Mouse (Mus musculus) heart, embryonic 14.5 days (tissue): ENCODE data around the gene Lrrc8c. TPM values are rescaled to one million over a fixed set of nuclear protein-coding genes. Genes with fewer than 3 reads are reported as not detected.

Experiments
- ATAC-seq: fragments of 200-750 bp; cut with Nextera tagmentation; 2 replicates; pipeline ENCODE4 v1.8.0; 2017; ENCODE audit warnings: low read depth, moderate TSS enrichment; ENCODE audit not compliant: insufficient number of reproducible peaks, insufficient read depth, low FRiP score
- H3K27ac ChIP-seq, 2 experiments: fragments of 200-500 bp in 1 of 2; fragments of 300-500 bp in 1 of 2; sonication (generic) in 1 of 2; replicated peaks in 1 of 2; 2 replicates each; pipeline ENCODE4 v1.5.1; 2012 to 2014; ENCODE audit warnings: low read depth in 2 of 2, low read length in 2 of 2, control low read depth in 1 of 2, mild to moderate bottlenecking in 1 of 2, mixed read lengths in 1 of 2; ENCODE audit not compliant: control insufficient read depth in 1 of 2, insufficient read depth in 1 of 2
- H3K27me3 ChIP-seq: fragments of 300-500 bp; sonication (generic); 2 replicates; pipeline ENCODE4 v1.6.1; 2014; ENCODE audit warnings: mild to moderate bottlenecking, low read length, control low read depth; ENCODE audit not compliant: control insufficient read depth, insufficient read depth
- H3K36me3 ChIP-seq: fragments of 300-500 bp; sonication (generic); 2 replicates; pipeline ENCODE4 v1.6.1; 2014; ENCODE audit warnings: mild to moderate bottlenecking, control low read depth, low read length, mixed read lengths; ENCODE audit not compliant: control insufficient read depth, insufficient read depth
- H3K4me1 ChIP-seq, 2 experiments: fragments of 200-500 bp in 1 of 2; fragments of 300-500 bp in 1 of 2; sonication (generic) in 1 of 2; 2 replicates each; pipeline ENCODE4 v1.6.1; 2012 to 2014; ENCODE audit warnings: low read length in 2 of 2, control low read depth in 1 of 2, mixed read lengths in 1 of 2; ENCODE audit not compliant: control insufficient read depth in 2 of 2, insufficient read depth in 2 of 2
- H3K4me2 ChIP-seq: fragments of 300-500 bp; sonication (generic); 2 replicates; pipeline ENCODE4 v1.6.1; 2014; ENCODE audit warnings: mild to moderate bottlenecking, low read length
- H3K4me3 ChIP-seq, 2 experiments: fragments of 200-500 bp in 1 of 2; fragments of 300-500 bp in 1 of 2; sonication (generic) in 1 of 2; 2 replicates each; pipeline ENCODE4 v1.5.1; 2012 to 2014; ENCODE audit warnings: low read length in 2 of 2, mild to moderate bottlenecking in 2 of 2, control low read depth in 1 of 2, low read depth in 1 of 2, moderate library complexity in 1 of 2; ENCODE audit not compliant: control insufficient read depth in 1 of 2, insufficient read depth in 1 of 2
- H3K9ac ChIP-seq: fragments of 300-500 bp; sonication (generic); 2 replicates; pipeline ENCODE4 v1.6.1; 2014; ENCODE audit warnings: mild to moderate bottlenecking, low read length
- H3K9me3 ChIP-seq: fragments of 300-500 bp; sonication (generic); 2 replicates; pipeline ENCODE4 v1.6.1; 2016; ENCODE audit warnings: low read length, control low read depth; ENCODE audit not compliant: control insufficient read depth
- WGBS: fragments of 180-500 bp; shearing (Covaris S2); extraction: QIAGEN DNeasy Blood & Tissue Kit; methylation state at CpG from one replicate; pipeline ENCODE4 v1.1.7; 2014; 5-methylcytosine and 5-hydroxymethylcytosine counted together
- polyA plus RNA-seq: library from polyadenylated mRNA; unstranded; fragments of >200 nt; fragmentation: Nextera tagmentation; extraction: Ambion mirVana; gene quantifications from 2 replicates; pipeline ENCODE4 v1.2.1, GENCODE M21; 2014

Gene Lrrc8c
- 21.7 and 29.9 TPM in 2 replicates for polyA plus RNA-seq

- peak; percentile 88 for ATAC-seq
- H3K27me3 ChIP-seq, result no peaks in the 10 kb centered on the region
- H3K27ac ChIP-seq, result peak within 1 kb of the TSS; percentile 99 to 100
- peaks cover 16 to 55% of the 10 kb centered on the region in 2 experiments for H3K4me1 ChIP-seq
- under 1% methylated on average over 83 of the region's 93 CpGs for WGBS
- peak within 1 kb of the TSS; percentile 81 to 88 for H3K4me3 ChIP-seq
- H3K36me3 ChIP-seq, result peaks cover 15% of the 10 kb centered on the region
- H3K9me3 ChIP-seq, result no peaks in the 10 kb centered on the region
- H3K9ac ChIP-seq, result peak within 1 kb of the TSS; percentile 95
- peak within 1 kb of the TSS; percentile 87 for H3K4me2 ChIP-seq
These were observed at the start of gene Lrrc8c for GRCm38 (mm10) chr5:105519096-105519975. Lrrc8c (plus strand) TSS chr5:105519388.

- no peaks in the 10 kb centered on the region for H3K9me3 ChIP-seq
- no peaks in the 10 kb centered on the region for H3K27me3 ChIP-seq
- ATAC-seq, result no peak
- H3K9ac ChIP-seq, result no peak overlapping the region
- no peak overlapping the region for H3K4me2 ChIP-seq
- H3K4me1 ChIP-seq, result no peaks in the 10 kb centered on the region
- H3K27ac ChIP-seq, result no peak overlapping the region
- H3K4me3 ChIP-seq, result no peak overlapping the region
- no peaks in the 10 kb centered on the region for H3K36me3 ChIP-seq
- WGBS, result 69% methylated on average over 5 of the region's 5 CpGs
These were observed 46.0 kb upstream of the Lrrc8c start for GRCm38 (mm10) chr5:105472983-105473705.

- no peak overlapping the region for H3K9ac ChIP-seq
- no peaks in the 10 kb centered on the region for H3K9me3 ChIP-seq
- 78% methylated on average over 9 of the region's 9 CpGs for WGBS
- H3K4me1 ChIP-seq, result no peaks in the 10 kb centered on the region
- no peak overlapping the region for H3K27ac ChIP-seq
- peaks cover 25% of the 10 kb centered on the region for H3K36me3 ChIP-seq
- ATAC-seq, result no peak
- no peak overlapping the region for H3K4me2 ChIP-seq
- H3K27me3 ChIP-seq, result no peaks in the 10 kb centered on the region
- H3K4me3 ChIP-seq, result no peak overlapping the region
These were observed 41.7 kb upstream of the Lrrc8c start for GRCm38 (mm10) chr5:105477527-105477926.

GRCm38 (mm10) chr5:105479673-105480072 lies 39.5 kb upstream of the Lrrc8c start:
- Histone ChIP-seq H3K9ac (no peak overlapping the region), H3K27ac (no peak overlapping the region), H3K4me1 (no peaks in the 10 kb centered on the region), H3K9me3 (no peaks in the 10 kb centered on the region), H3K4me3 (no peak overlapping the region), H3K36me3 (peaks cover 25% of the 10 kb centered on the region), H3K27me3 (no peaks in the 10 kb centered on the region), H3K4me2 (no peak overlapping the region)
- WGBS, result 88% methylated on average over 13 of the region's 13 CpGs
- no peak for ATAC-seq

- Histone ChIP-seq H3K4me3 (no peak overlapping the region), H3K9me3 (no peaks in the 10 kb centered on the region), H3K4me2 (no peak overlapping the region), H3K27ac (no peak overlapping the region), H3K4me1 (no peaks in the 10 kb centered on the region), H3K36me3 (peaks cover 25% of the 10 kb centered on the region), H3K27me3 (no peaks in the 10 kb centered on the region), H3K9ac (no peak overlapping the region)
- WGBS, result 92% methylated on average over 17 of the region's 17 CpGs
- ATAC-seq, result no peak
These were observed 38.6 kb upstream of the Lrrc8c start for GRCm38 (mm10) chr5:105480561-105480960.

GRCm38 (mm10) chr5:105483632-105484031 lies 35.6 kb upstream of the Lrrc8c start:
- H3K27ac ChIP-seq, result no peak overlapping the region
- WGBS, result 72% methylated on average over 2 of the region's 2 CpGs
- H3K4me3 ChIP-seq, result no peak overlapping the region

GRCm38 (mm10) chr5:105484247-105484646 lies 34.9 kb upstream of the Lrrc8c start:
- WGBS, result 88% methylated on average over 6 of the region's 6 CpGs
- H3K4me3 ChIP-seq, result no peak overlapping the region

More at GRCm38 (mm10) chr5:105483632-105484031, 35.6 kb upstream of the Lrrc8c start:
- Histone ChIP-seq H3K9ac (no peak overlapping the region), H3K27me3 (no peaks in the 10 kb centered on the region), H3K4me1 (no peaks in the 10 kb centered on the region), H3K4me2 (no peak overlapping the region), H3K9me3 (no peaks in the 10 kb centered on the region), H3K36me3 (peaks cover 27% of the 10 kb centered on the region)
- no peak for ATAC-seq

More at GRCm38 (mm10) chr5:105484247-105484646, 34.9 kb upstream of the Lrrc8c start:
- Histone ChIP-seq H3K27ac (no peak overlapping the region), H3K27me3 (no peaks in the 10 kb centered on the region), H3K4me2 (no peak overlapping the region), H3K36me3 (peaks cover 27% of the 10 kb centered on the region), H3K9me3 (no peaks in the 10 kb centered on the region), H3K4me1 (no peaks in the 10 kb centered on the region), H3K9ac (no peak overlapping the region)
- ATAC-seq, result no peak
